Mouse (Mus musculus) heart, postnatal 36 days (tissue): ENCODE measurements around the gene Serp2. TPM values are rescaled to one million over a fixed set of nuclear protein-coding genes. Genes with fewer than 3 reads are reported as not detected.

Experiments
- DNase-seq, 2 experiments: peaks; one replicate each; pipeline ENCODE4 v3.0.0; 2021 to 2022
- intact Hi-C: fragments of 180-260 bp; cut with DNase I; formaldehyde crosslinking; loops from one replicate; pipeline ENCODE4 v1.15.1; 2025
- total RNA-seq, 2 experiments: library from RNA; stranded (reverse); gene quantifications; 2 replicates each; pipeline ENCODE4 v1.2.3; 2021

Gene Serp2
- total RNA-seq, 2 experiments from 2014 or later: 0.64 to 0.92 TPM

GRCm38 (mm10) chr14:76527758-76528313 lies 28.9 kb downstream of the Serp2 start:
- DNase-seq: no peak
- intact Hi-C loops: no loop called here

- intact Hi-C loops: no loop called here
These were observed 29.5 kb downstream of the Serp2 start for GRCm38 (mm10) chr14:76527030-76527719.

GRCm38 (mm10) chr14:76526467-76526866 lies 30.2 kb downstream of the Serp2 start:
- peak; percentile 39 to 43 for DNase-seq
- intact Hi-C loops: no loop called here

More at GRCm38 (mm10) chr14:76527030-76527719, 29.5 kb downstream of the Serp2 start:
- peak in 1 of 2 experiments; percentile 40 for DNase-seq

- intact Hi-C loops: no loop called here
These were observed 33.3 kb downstream of the Serp2 start for GRCm38 (mm10) chr14:76523344-76523743.

GRCm38 (mm10) chr14:76521308-76521707 lies 35.4 kb downstream of the Serp2 start:
- DNase-seq: no peak
- intact Hi-C loops: no loop called here

More at GRCm38 (mm10) chr14:76523344-76523743, 33.3 kb downstream of the Serp2 start:
- no peak for DNase-seq

GRCm38 (mm10) chr14:76520606-76521005 lies 36.1 kb downstream of the Serp2 start:
- intact Hi-C loops: no loop called here
- DNase-seq: no peak

GRCm38 (mm10) chr14:76518217-76518616 lies 38.5 kb downstream of the Serp2 start:
- DNase-seq: no peak
- intact Hi-C loops: no loop called here

GRCm38 (mm10) chr14:76515620-76516019 lies 41.1 kb downstream of the Serp2 start:
- no peak for DNase-seq
- intact Hi-C loops: no loop called here

GRCm38 (mm10) chr14:76514050-76514585 lies 42.6 kb downstream of the Serp2 start:
- DNase-seq: no peak
- intact Hi-C loops: no loop called here

- intact Hi-C loops: no loop called here
- no peak for DNase-seq
These were observed 43.2 kb downstream of the Serp2 start for GRCm38 (mm10) chr14:76513395-76514049.

GRCm38 (mm10) chr14:76511971-76512370 lies 44.7 kb downstream of the Serp2 start:
- DNase-seq: no peak
- intact Hi-C loops: no loop called here

GRCm38 (mm10) chr14:76508701-76509100 lies 48.0 kb downstream of the Serp2 start:
- intact Hi-C loops: loop anchor here (5.0 kb wide), 2 partner anchors 109 to 189 kb away; no protein-coding TSS in a partner anchor
- no peak for DNase-seq

GRCm38 (mm10) chr14:76507804-76508500 lies 48.7 kb downstream of the Serp2 start:
- DNase-seq: no peak
- intact Hi-C loops: loop anchor here (2.0 to 5.0 kb wide), 3 partner anchors 109 to 189 kb away; no protein-coding TSS in a partner anchor

- DNase-seq: no peak
- intact Hi-C loops: loop anchor here (2.0 to 5.0 kb wide), 3 partner anchors 110 to 190 kb away; no protein-coding TSS in a partner anchor
These were observed 49.3 kb downstream of the Serp2 start for GRCm38 (mm10) chr14:76507357-76507756.

GRCm38 (mm10) chr14:76506425-76507205 lies 50.1 kb downstream of the Serp2 start:
- intact Hi-C loops: loop anchor here (2.0 to 5.0 kb wide), 3 partner anchors 111 to 191 kb away; no protein-coding TSS in a partner anchor
- DNase-seq: peak in 1 of 2 experiments; percentile 54

- DNase-seq: peak; percentile 84 to 86
- intact Hi-C loops: loop anchor here (2.0 to 5.0 kb wide), 6 partner anchors 112 to 313 kb away; no protein-coding TSS in a partner anchor
These were observed 51.1 kb downstream of the Serp2 start for GRCm38 (mm10) chr14:76505439-76506220.

- intact Hi-C loops: loop anchor here (2.0 to 5.0 kb wide), 5 partner anchors 112 to 314 kb away; no protein-coding TSS in a partner anchor
- DNase-seq: no peak
These were observed 51.6 kb downstream of the Serp2 start for GRCm38 (mm10) chr14:76505101-76505438.

GRCm38 (mm10) chr14:76504121-76504737 lies 52.5 kb downstream of the Serp2 start:
- peak; percentile 95 to 97 for DNase-seq
- intact Hi-C loops: loop anchor here (1.0 to 5.0 kb wide), 6 partner anchors 238 to 448 kb away; no protein-coding TSS in a partner anchor
